Mouse (Mus musculus): Measurements from ENCODE around the gene Cacng7. TPM values are rescaled to one million over a fixed set of nuclear protein-coding genes. Genes with fewer than 3 reads are reported as not detected.

Gene Cacng7
- total RNA-seq, 1 experiment: 14.4 TPM

- no peaks in the 10 kb centered on the region for H3K9me3 ChIP-seq (ENCODE audit: control insufficient read depth, insufficient read depth, low read depth, low read length)
- H3K4me1 ChIP-seq (ENCODE audit: control insufficient read depth in 2 of 2, insufficient read depth in 2 of 2, low read length in 2 of 2, poor library complexity in 1 of 2): peaks cover 1 to 4% of the 10 kb centered on the region in 2 experiments; a peak in 2 of 4 replicates
- DNase-seq (ENCODE audit: low read depth, low spot score): no peak
- H3K4me3 ChIP-seq (ENCODE audit: insufficient read depth in 1 of 2, low read depth in 1 of 2, low read length in 2 of 2, poor library complexity in 1 of 2, severe bottlenecking in 1 of 2): peak overlapping the region; percentile 65 to 70; a peak in 3 of 4 replicates
- no peak for TF ChIP-seq ZNF384 (IDR thresholded peaks at IDR 0.05; ENCODE audit: low read depth, low read length)
- no peak for TF ChIP-seq CHD2 (IDR thresholded peaks at IDR 0.05; ENCODE audit: low read depth, low read length)
- TF ChIP-seq MAFK (IDR thresholded peaks at IDR 0.05; ENCODE audit: insufficient read depth, low read depth, low read length): no peak
- no peak overlapping the region for H3K27ac ChIP-seq (ENCODE audit: insufficient read depth, low read depth, low read length, poor library complexity, severe bottlenecking)
- peak overlapping the region; percentile 64; the same call in 1 of the 2 replicates for H3K9ac ChIP-seq (ENCODE audit: insufficient read depth, low read depth, low read length, poor library complexity, severe bottlenecking)
- in situ Hi-C loops (cut with MboI; ENCODE audit: low sequenced_read_pairs in 2 of 2, unreplicated experiment in 2 of 2): no loop called here
- no peaks in the 10 kb centered on the region for H3K36me3 ChIP-seq (ENCODE audit: control insufficient read depth, insufficient read depth, low read length, poor library complexity, severe bottlenecking)
Observed at GRCm38 (mm10) chr7:3332224-3332615, 535 bp upstream of the Cacng7 start.

- no peak for DNase-seq (ENCODE audit: low read depth, low spot score)
- Histone ChIP-seq H3K36me3 (ENCODE audit: control insufficient read depth, insufficient read depth, low read length, poor library complexity, severe bottlenecking) (no peaks in the 10 kb centered on the region), H3K4me1 (ENCODE audit: control insufficient read depth in 2 of 2, insufficient read depth in 2 of 2, low read length in 2 of 2, poor library complexity in 1 of 2) (peaks cover 1 to 4% of the 10 kb centered on the region in 2 experiments; a peak in 2 of 4 replicates), H3K27ac (ENCODE audit: insufficient read depth, low read depth, low read length, poor library complexity, severe bottlenecking) (no peak overlapping the region), H3K9me3 (ENCODE audit: control insufficient read depth, insufficient read depth, low read depth, low read length) (no peaks in the 10 kb centered on the region), H3K9ac (ENCODE audit: insufficient read depth, low read depth, low read length, poor library complexity, severe bottlenecking) (peak overlapping the region; percentile 80), H3K4me3 (ENCODE audit: insufficient read depth in 1 of 2, low read depth in 1 of 2, low read length in 2 of 2, poor library complexity in 1 of 2, severe bottlenecking in 1 of 2) (peak overlapping the region; percentile 86 to 95)
- in situ Hi-C loops (cut with MboI; ENCODE audit: low sequenced_read_pairs in 2 of 2, unreplicated experiment in 2 of 2): no loop called here
- TF ChIP-seq MAFK (IDR thresholded peaks at IDR 0.05; ENCODE audit: insufficient read depth, low read depth, low read length) (no peak), ZC3H11A (IDR thresholded peaks at IDR 0.05; ENCODE audit: borderline replicate concordance, low read depth, low read length) (no peak), CHD2 (IDR thresholded peaks at IDR 0.05; ENCODE audit: low read depth, low read length) (no peak), HCFC1 (IDR thresholded peaks at IDR 0.05; ENCODE audit: borderline replicate concordance, insufficient read depth, low read length) (no peak), ZNF384 (IDR thresholded peaks at IDR 0.05; ENCODE audit: low read depth, low read length) (no peak)
Observed at GRCm38 (mm10) chr7:3333542-3333941, 787 bp downstream of the Cacng7 start.

- DNase-seq (ENCODE audit: low read depth, low spot score): no peak
- H3K36me3 ChIP-seq (ENCODE audit: control insufficient read depth, insufficient read depth, low read length, poor library complexity, severe bottlenecking): peaks cover 6% of the 10 kb centered on the region
- no peak for TF ChIP-seq CHD2 (IDR thresholded peaks at IDR 0.05; ENCODE audit: low read depth, low read length)
- no peak for TF ChIP-seq ZNF384 (IDR thresholded peaks at IDR 0.05; ENCODE audit: low read depth, low read length)
- TF ChIP-seq HCFC1 (IDR thresholded peaks at IDR 0.05; ENCODE audit: borderline replicate concordance, insufficient read depth, low read length): no peak
- TF ChIP-seq MAFK (IDR thresholded peaks at IDR 0.05; ENCODE audit: insufficient read depth, low read depth, low read length): no peak
- no peak for TF ChIP-seq ZC3H11A (IDR thresholded peaks at IDR 0.05; ENCODE audit: borderline replicate concordance, low read depth, low read length)
- in situ Hi-C loops (cut with MboI; ENCODE audit: low sequenced_read_pairs in 2 of 2, unreplicated experiment in 2 of 2): no loop called here
- peak overlapping the region; percentile 62; the same call in 1 of the 2 replicates for H3K9ac ChIP-seq (ENCODE audit: insufficient read depth, low read depth, low read length, poor library complexity, severe bottlenecking)
- H3K27ac ChIP-seq (ENCODE audit: insufficient read depth, low read depth, low read length, poor library complexity, severe bottlenecking): no peak overlapping the region
- H3K4me3 ChIP-seq (ENCODE audit: insufficient read depth in 1 of 2, low read depth in 1 of 2, low read length in 2 of 2, poor library complexity in 1 of 2, severe bottlenecking in 1 of 2): peak overlapping the region; percentile 3 to 20; a peak in 2 of 4 replicates
- peaks cover 1 to 4% of the 10 kb centered on the region in 2 experiments; a peak in 2 of 4 replicates for H3K4me1 ChIP-seq (ENCODE audit: control insufficient read depth in 2 of 2, insufficient read depth in 2 of 2, low read length in 2 of 2, poor library complexity in 1 of 2)
- no peaks in the 10 kb centered on the region for H3K9me3 ChIP-seq (ENCODE audit: control insufficient read depth, insufficient read depth, low read depth, low read length)
Observed at GRCm38 (mm10) chr7:3336412-3336811, 3.7 kb downstream of the Cacng7 start.

- Histone ChIP-seq H3K4me3 (ENCODE audit: insufficient read depth in 1 of 2, low read depth in 1 of 2, low read length in 2 of 2, poor library complexity in 1 of 2, severe bottlenecking in 1 of 2) (peak overlapping the region; percentile 60 to 65), H3K9ac (ENCODE audit: insufficient read depth, low read depth, low read length, poor library complexity, severe bottlenecking) (peak overlapping the region; percentile 44), H3K27ac (ENCODE audit: insufficient read depth, low read depth, low read length, poor library complexity, severe bottlenecking) (0 out of 2 replicates have a peak overlapping the region, but pooled peaks have one; percentile 11), H3K4me1 (ENCODE audit: control insufficient read depth in 2 of 2, insufficient read depth in 2 of 2, low read length in 2 of 2, poor library complexity in 1 of 2) (peaks cover 1 to 4% of the 10 kb centered on the region in 2 experiments; a peak in 2 of 4 replicates), H3K9me3 (ENCODE audit: control insufficient read depth, insufficient read depth, low read depth, low read length) (no peaks in the 10 kb centered on the region), H3K36me3 (ENCODE audit: control insufficient read depth, insufficient read depth, low read length, poor library complexity, severe bottlenecking) (peaks cover 8% of the 10 kb centered on the region)
- TF ChIP-seq ZNF384 (IDR thresholded peaks at IDR 0.05; ENCODE audit: low read depth, low read length) (no peak), CHD2 (IDR thresholded peaks at IDR 0.05; ENCODE audit: low read depth, low read length) (no peak), MAFK (IDR thresholded peaks at IDR 0.05; ENCODE audit: insufficient read depth, low read depth, low read length) (no peak), ZC3H11A (IDR thresholded peaks at IDR 0.05; ENCODE audit: borderline replicate concordance, low read depth, low read length) (no peak), HCFC1 (IDR thresholded peaks at IDR 0.05; ENCODE audit: borderline replicate concordance, insufficient read depth, low read length) (no peak)
- in situ Hi-C loops (cut with MboI; ENCODE audit: low sequenced_read_pairs in 2 of 2, unreplicated experiment in 2 of 2): no loop called here
- no peak for DNase-seq (ENCODE audit: low read depth, low spot score)
Observed at GRCm38 (mm10) chr7:3338286-3338935, 5.7 kb downstream of the Cacng7 start.
